Mouse (Mus musculus) liver, embryonic 11.5 days (tissue): ENCODE results near the gene Mrnip. TPM values are rescaled to one million over a fixed set of nuclear protein-coding genes. Genes with fewer than 3 reads are reported as not detected.

Experiments
- ATAC-seq: fragments of 200-750 bp; cut with Nextera tagmentation; replicated peaks from 2 replicates; pipeline ENCODE4 v1.8.0; 2017; ENCODE audit warnings: moderate number of reproducible peaks, mild to moderate bottlenecking, moderate TSS enrichment, moderate library complexity; ENCODE audit not compliant: low FRiP score
- DNase-seq: peaks from one replicate; pipeline ENCODE4 v3.0.0-alpha.2; 2017; ENCODE audit warnings: low spot score
- H3K27ac ChIP-seq: fragments of 300-500 bp; sonication (generic); 2 replicates; pipeline ENCODE4 v1.5.1; 2014; ENCODE audit warnings: mild to moderate bottlenecking, low read depth, low read length, control low read depth
- H3K27me3 ChIP-seq: fragments of 300-500 bp; sonication (generic); replicated peaks from 2 replicates; pipeline ENCODE4 v1.6.1; 2014; ENCODE audit warnings: low read length, mixed read lengths; ENCODE audit not compliant: control insufficient read depth, insufficient read depth
- H3K36me3 ChIP-seq: fragments of 300-500 bp; sonication (generic); 2 replicates; pipeline ENCODE4 v1.6.1; 2014; ENCODE audit warnings: mild to moderate bottlenecking, low read length, moderate library complexity, mixed read lengths; ENCODE audit not compliant: control insufficient read depth, insufficient read depth
- H3K4me1 ChIP-seq: fragments of 300-500 bp; sonication (generic); replicated peaks from 2 replicates; pipeline ENCODE4 v1.6.1; 2014; ENCODE audit warnings: low read length, mixed read lengths; ENCODE audit not compliant: control insufficient read depth, insufficient read depth
- H3K4me2 ChIP-seq: fragments of 300-500 bp; sonication (generic); 2 replicates; pipeline ENCODE4 v1.6.1; 2014; ENCODE audit warnings: mild to moderate bottlenecking, control low read depth, moderate library complexity
- H3K4me3 ChIP-seq: fragments of 300-500 bp; sonication (generic); 2 replicates; pipeline ENCODE4 v1.5.1; 2014; ENCODE audit warnings: low read depth, low read length, control low read depth
- H3K9ac ChIP-seq: fragments of 300-500 bp; sonication (generic); 2 replicates; pipeline ENCODE4 v1.6.1; 2014; ENCODE audit warnings: low read depth, low read length, control low read depth
- H3K9me3 ChIP-seq: fragments of 300-500 bp; sonication (generic); 2 replicates; pipeline ENCODE4 v1.6.1; 2016; ENCODE audit warnings: low read length, inconsistent platforms, mixed read lengths; ENCODE audit not compliant: control insufficient read depth
- WGBS: fragments of 180-500 bp; shearing (Covaris S2); extraction: QIAGEN DNeasy Blood & Tissue Kit; methylation state at CpG from one replicate; pipeline ENCODE4 v1.1.7; 2014; 5-methylcytosine and 5-hydroxymethylcytosine counted together
- polyA plus RNA-seq: library from polyadenylated mRNA; unstranded; fragments of >200 nt; fragmentation: Nextera tagmentation; extraction: Ambion mirVana; gene quantifications from 2 replicates; pipeline ENCODE4 v1.2.1, GENCODE M21; 2014

Mrnip gene
- polyA plus RNA-seq, 1 experiment from 2014 or later, result 13.9 TPM

GRCm38 (mm10) chr11:50222559-50223276 lies 48.5 kb downstream of the Mrnip start:
- ATAC-seq, result no peak
- peaks cover 44% of the 10 kb centered on the region for H3K4me1 ChIP-seq
- H3K36me3 ChIP-seq, result no peaks in the 10 kb centered on the region
- no peaks in the 10 kb centered on the region for H3K27me3 ChIP-seq
- H3K4me2 ChIP-seq, result peak overlapping the region; percentile 99
- H3K27ac ChIP-seq, result no peak overlapping the region
- no peaks in the 10 kb centered on the region for H3K9me3 ChIP-seq
- H3K4me3 ChIP-seq, result no peak overlapping the region
- no peak for DNase-seq
- H3K9ac ChIP-seq, result no peak overlapping the region
- 63% methylated on average over 7 of the region's 7 CpGs for WGBS

- no peaks in the 10 kb centered on the region for H3K27me3 ChIP-seq
- DNase-seq, result peak; percentile 53
- H3K36me3 ChIP-seq, result 0 out of 2 replicates have a peak, but pooled peaks cover 3% of the 10 kb centered on the region
- H3K9ac ChIP-seq, result peak overlapping the region; percentile 98
- no peak for ATAC-seq
- H3K27ac ChIP-seq, result peak overlapping the region; percentile 97
- 7% methylated on average over 17 of the region's 17 CpGs for WGBS
- peak overlapping the region; percentile 99 for H3K4me2 ChIP-seq
- peaks cover 38% of the 10 kb centered on the region for H3K4me1 ChIP-seq
- no peaks in the 10 kb centered on the region for H3K9me3 ChIP-seq
- H3K4me3 ChIP-seq, result peak overlapping the region; percentile 96
These were observed 49.8 kb downstream of the Mrnip start for GRCm38 (mm10) chr11:50223783-50224662.

GRCm38 (mm10) chr11:50224671-50225530 lies 50.7 kb downstream of the Mrnip start:
- peak; percentile 93 for ATAC-seq
- peaks cover 37% of the 10 kb centered on the region for H3K4me1 ChIP-seq
- 0 out of 2 replicates have a peak, but pooled peaks cover 3% of the 10 kb centered on the region for H3K36me3 ChIP-seq
- peak overlapping the region; percentile 99 for H3K4me2 ChIP-seq
- peak overlapping the region; percentile 97 for H3K27ac ChIP-seq
- H3K4me3 ChIP-seq, result peak overlapping the region; percentile 96
- peak; percentile 90 for DNase-seq
- peak overlapping the region; percentile 98 for H3K9ac ChIP-seq
- H3K27me3 ChIP-seq, result no peaks in the 10 kb centered on the region
- no peaks in the 10 kb centered on the region for H3K9me3 ChIP-seq
- under 1% methylated on average over 70 of the region's 70 CpGs for WGBS

- peaks cover 39% of the 10 kb centered on the region for H3K4me1 ChIP-seq
- DNase-seq (peak; percentile 69), ATAC-seq (peak; percentile 13)
- peak overlapping the region; percentile 97 for H3K27ac ChIP-seq
- peaks cover 4% of the 10 kb centered on the region; the same call in 1 of the 2 replicates for H3K36me3 ChIP-seq
- H3K4me3 ChIP-seq, result peak overlapping the region; percentile 96
- no peaks in the 10 kb centered on the region for H3K9me3 ChIP-seq
- peak overlapping the region; percentile 99 for H3K4me2 ChIP-seq
- 2% methylated on average over 34 of the region's 34 CpGs for WGBS
- no peaks in the 10 kb centered on the region for H3K27me3 ChIP-seq
- peak overlapping the region; percentile 98 for H3K9ac ChIP-seq
These were observed 51.6 kb downstream of the Mrnip start for GRCm38 (mm10) chr11:50225611-50226378.

DNA sequence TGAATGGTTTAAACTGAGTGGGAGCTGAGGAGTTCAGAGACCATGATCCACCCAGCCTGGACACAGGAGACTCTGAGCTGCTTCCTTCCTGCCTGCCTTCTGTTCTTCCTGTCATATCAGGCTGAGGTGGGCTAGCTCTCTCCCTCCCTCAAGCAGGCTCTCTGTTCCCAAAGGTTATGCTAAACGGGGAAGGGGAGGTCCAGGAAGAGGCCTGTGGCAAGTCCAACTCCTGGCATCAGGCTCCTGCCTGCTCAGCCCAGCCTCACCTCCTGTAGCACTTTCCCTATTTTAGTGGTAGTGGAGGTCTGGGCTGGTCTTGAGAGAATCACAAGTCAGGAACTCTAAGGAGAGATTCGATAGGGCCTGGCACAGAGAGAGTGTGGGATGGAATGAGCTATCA lies 52.2 kb downstream of the Mrnip start:
- Histone ChIP-seq H3K36me3 (peaks cover 6% of the 10 kb centered on the region; the same call in 1 of the 2 replicates), H3K4me2 (peak overlapping the region; percentile 99), H3K4me1 (peaks cover 42% of the 10 kb centered on the region), H3K27ac (peak overlapping the region; percentile 97), H3K4me3 (peak overlapping the region; percentile 96), H3K9me3 (no peaks in the 10 kb centered on the region), H3K9ac (peak overlapping the region; percentile 98), H3K27me3 (no peaks in the 10 kb centered on the region)
- DNase-seq, result no peak
- WGBS, result 19% methylated on average over 2 of the region's 2 CpGs
- no peak for ATAC-seq

- H3K9me3 ChIP-seq, result no peaks in the 10 kb centered on the region
- H3K4me3 ChIP-seq, result peak overlapping the region; percentile 96; the same call in 1 of the 2 replicates
- peaks cover 6% of the 10 kb centered on the region; the same call in 1 of the 2 replicates for H3K36me3 ChIP-seq
- no peak for DNase-seq
- H3K27ac ChIP-seq, result no peak overlapping the region
- WGBS, result 71% methylated on average over 3 of the region's 3 CpGs
- no peaks in the 10 kb centered on the region for H3K27me3 ChIP-seq
- peaks cover 42% of the 10 kb centered on the region for H3K4me1 ChIP-seq
- H3K9ac ChIP-seq, result peak overlapping the region; percentile 98
- peak overlapping the region; percentile 99 for H3K4me2 ChIP-seq
- ATAC-seq, result no peak
These were observed 53.0 kb downstream of the Mrnip start for GRCm38 (mm10) chr11:50227226-50227625.

GRCm38 (mm10) chr11:50227736-50228135 lies 53.5 kb downstream of the Mrnip start:
- peaks cover 42% of the 10 kb centered on the region for H3K4me1 ChIP-seq

More at GRCm38 (mm10) chr11:50227736-50228135, 53.5 kb downstream of the Mrnip start:
- no peak overlapping the region; the same call in 1 of the 2 replicates for H3K4me2 ChIP-seq
- WGBS, result 85% methylated on average over 4 of the region's 4 CpGs
- H3K9ac ChIP-seq, result no peak overlapping the region
- no peak overlapping the region for H3K4me3 ChIP-seq
- H3K27ac ChIP-seq, result no peak overlapping the region
- H3K27me3 ChIP-seq, result no peaks in the 10 kb centered on the region
- no peak for ATAC-seq
- DNase-seq, result no peak
- H3K9me3 ChIP-seq, result no peaks in the 10 kb centered on the region
- peaks cover 11% of the 10 kb centered on the region; the same call in 1 of the 2 replicates for H3K36me3 ChIP-seq
